Mouse (Mus musculus) WW6 (cell line): ENCODE results near the gene Calu.
"Not testable (repeated sequence)": the region's sequence is repeated elsewhere in the genome, so short reads cannot be mapped to it uniquely, and the experiment has no call there.

Source experiments
- DNase-seq: peaks from one replicate; pipeline ENCODE4 v3.0.0-alpha.2; 2013; ENCODE audit warnings: low read depth, low spot score

Gene Calu

GRCm38 (mm10) chr6:29347665-29348370, at the start of gene Calu:
TSS of gene Calu (plus strand) at chr6:29348069.
- DNase-seq = peak; percentile 94

- DNase-seq = no peak
Observed at GRCm38 (mm10) chr6:29299112-29299511, 48.8 kb upstream of the Calu start.

- no peak for DNase-seq
Observed at GRCm38 (mm10) chr6:29303251-29303650, 44.6 kb upstream of the Calu start.

- no peak for DNase-seq
Observed at GRCm38 (mm10) chr6:29303726-29304125, 44.1 kb upstream of the Calu start.

- no peak for DNase-seq
Observed at GRCm38 (mm10) chr6:29305462-29305861, 42.4 kb upstream of the Calu start.

- DNase-seq = no peak
Observed at GRCm38 (mm10) chr6:29308846-29309605, 38.8 kb upstream of the Calu start.

GRCm38 (mm10) chr6:29313690-29314202, 34.1 kb upstream of the Calu start:
- no peak for DNase-seq

GRCm38 (mm10) chr6:29317286-29317685, 30.6 kb upstream of the Calu start:
- no peak for DNase-seq

- DNase-seq = no peak
Observed at GRCm38 (mm10) chr6:29317941-29318340, 29.9 kb upstream of the Calu start.

- no peak for DNase-seq
Observed at GRCm38 (mm10) chr6:29318879-29319278, 29.0 kb upstream of the Calu start, which contains the start of gene Fam71f1. TSS of gene Fam71f1 (plus strand) at chr6:29319140.

- DNase-seq = no peak
Observed at GRCm38 (mm10) chr6:29321586-29321985, 26.3 kb upstream of the Calu start.

GRCm38 (mm10) chr6:29322147-29322546, 25.7 kb upstream of the Calu start:
- no peak for DNase-seq

- DNase-seq = no peak
Observed at GRCm38 (mm10) chr6:29322735-29323134, 25.1 kb upstream of the Calu start.

- DNase-seq = no peak
Observed at GRCm38 (mm10) chr6:29326961-29327360, 20.9 kb upstream of the Calu start.

- no peak for DNase-seq
Observed at GRCm38 (mm10) chr6:29329514-29329913, 18.4 kb upstream of the Calu start.

GRCm38 (mm10) chr6:29346512-29346911, 1.4 kb upstream of the Calu start:
- DNase-seq = not testable (repeated sequence)

GRCm38 (mm10) chr6:29347189-29347588, 680 bp upstream of the Calu start:
- DNase-seq = no peak

- DNase-seq = no peak
Observed at GRCm38 (mm10) chr6:29348371-29348724, 479 bp downstream of the Calu start.

GRCm38 (mm10) chr6:29351613-29352012, 3.7 kb downstream of the Calu start:
- DNase-seq = no peak

GRCm38 (mm10) chr6:29352816-29353215, 4.9 kb downstream of the Calu start:
- no peak for DNase-seq

GRCm38 (mm10) chr6:29359386-29359785, 11.5 kb downstream of the Calu start:
- DNase-seq = no peak

GRCm38 (mm10) chr6:29360211-29360610, 12.3 kb downstream of the Calu start:
- no peak for DNase-seq
